Comparison of ENCODE assay signal across 10 mouse cellular contexts in genomic region chr5:103838550-103839264, GRCm38 (mm10).
DNase-seq lines count a peak whose midpoint lies in the region; ATAC-seq and TF ChIP-seq lines count a peak whose summit lies in the region.
"Had no signal": no experiment of that assay in that cellular context is flagged by ENCODE, and none has a peak within 500 bp of the region (broad histone marks: within the 10 kb centered on the region; RNA-seq: fewer than 3 reads in every experiment).

No protein-coding gene starts in this region.

- no peak for DNase-seq in embryonic facial prominence, embryonic 10.5 days (ENCODE audit: low spot score)
- DNase-seq in liver, adult 2 months (ENCODE audit: extremely low read depth, low read depth, low spot score) = peak; percentile 92
- no peak for DNase-seq in layer of hippocampus, postnatal 25 days (ENCODE audit: extremely low spot score in 1 of 2, low spot score in 1 of 2)
- no peak for DNase-seq in spleen, adult 12 weeks (ENCODE audit: low spot score)
- DNase-seq: cerebellum, postnatal 14 days had no signal

- no peak for TF ChIP-seq POLR2A in liver, adult 2 months (IDR thresholded peaks at IDR 0.05; ENCODE audit: extremely low read depth, insufficient read depth, low read length)

- H3K4me3 ChIP-seq in embryonic facial prominence, embryonic 15.5 days (replicated peaks) = no peak overlapping the region
- no peak overlapping the region for H3K4me3 ChIP-seq in embryonic facial prominence, embryonic 10.5 days
- H3K4me3 ChIP-seq in liver, adult 2 months (ENCODE audit: insufficient read depth, low read depth, low read length) = no peak overlapping the region
- H3K4me3 ChIP-seq in liver, embryonic 12.5 days = no peak overlapping the region
- H3K4me3 ChIP-seq in heart, embryonic 16.5 days (ENCODE audit: low read length) = no peak overlapping the region
- H3K4me3 ChIP-seq in stomach, embryonic 16.5 days (replicated peaks; ENCODE audit: low read length) = no peak overlapping the region

- H3K27ac ChIP-seq in embryonic facial prominence, embryonic 15.5 days (replicated peaks) = no peak overlapping the region
- no peak overlapping the region for H3K27ac ChIP-seq in embryonic facial prominence, embryonic 10.5 days (replicated peaks)
- 0 out of 2 replicates have a peak overlapping the region, but pooled peaks have one; percentile 4 for H3K27ac ChIP-seq in liver, adult 2 months (replicated peaks; ENCODE audit: insufficient read depth, low read depth, low read length)
- H3K27ac ChIP-seq in liver, embryonic 12.5 days = no peak overlapping the region
- H3K27ac ChIP-seq in heart, embryonic 16.5 days (ENCODE audit: low read length) = peak overlapping the region; percentile 69
- H3K27ac ChIP-seq in stomach, embryonic 16.5 days (ENCODE audit: low read length) = peak overlapping the region; percentile 53; the same call in 1 of the 2 replicates
- H3K27ac ChIP-seq: liver, embryonic 14.5 days had no signal

- H3K27me3 ChIP-seq in embryonic facial prominence, embryonic 15.5 days = no peaks in the 10 kb centered on the region
- no peaks in the 10 kb centered on the region for H3K27me3 ChIP-seq in embryonic facial prominence, embryonic 10.5 days (replicated peaks; ENCODE audit: low read depth, poor library complexity, severe bottlenecking)
- no peaks in the 10 kb centered on the region for H3K27me3 ChIP-seq in liver, adult 2 months (ENCODE audit: control insufficient read depth, insufficient read depth, low read length)
- no peaks in the 10 kb centered on the region for H3K27me3 ChIP-seq in liver, embryonic 12.5 days (replicated peaks)
- no peaks in the 10 kb centered on the region for H3K27me3 ChIP-seq in heart, embryonic 16.5 days (ENCODE audit: control insufficient read depth, insufficient read depth, low read length)
- no peaks in the 10 kb centered on the region for H3K27me3 ChIP-seq in stomach, embryonic 16.5 days (ENCODE audit: control insufficient read depth, insufficient read depth, low read length)

- TF ChIP-seq CTCF in liver, adult 2 months (IDR thresholded peaks at IDR 0.05; ENCODE audit: low read depth, low read length) = no peak

- no peaks in the 10 kb centered on the region for H3K9me3 ChIP-seq in embryonic facial prominence, embryonic 15.5 days (replicated peaks)
- no peaks in the 10 kb centered on the region for H3K9me3 ChIP-seq in embryonic facial prominence, embryonic 10.5 days
- no peaks in the 10 kb centered on the region for H3K9me3 ChIP-seq in liver, embryonic 12.5 days (replicated peaks)
- H3K9me3 ChIP-seq in heart, embryonic 16.5 days (replicated peaks; ENCODE audit: control insufficient read depth, low read length) = no peaks in the 10 kb centered on the region
- H3K9me3 ChIP-seq in stomach, embryonic 16.5 days (replicated peaks; ENCODE audit: control insufficient read depth, low read length) = no peaks in the 10 kb centered on the region

- H3K4me1 ChIP-seq in embryonic facial prominence, embryonic 15.5 days = peaks cover 11% of the 10 kb centered on the region; the same call in 1 of the 2 replicates
- peaks cover 11% of the 10 kb centered on the region for H3K4me1 ChIP-seq in embryonic facial prominence, embryonic 10.5 days
- H3K4me1 ChIP-seq in liver, adult 2 months (ENCODE audit: control insufficient read depth, insufficient read depth, low read length) = peaks cover 14% of the 10 kb centered on the region
- peaks cover 3% of the 10 kb centered on the region; the same call in 1 of the 2 replicates for H3K4me1 ChIP-seq in liver, embryonic 12.5 days
- peaks cover 27% of the 10 kb centered on the region for H3K4me1 ChIP-seq in heart, embryonic 16.5 days (ENCODE audit: control insufficient read depth, insufficient read depth, low read length)
- H3K4me1 ChIP-seq in stomach, embryonic 16.5 days (ENCODE audit: control insufficient read depth, insufficient read depth, low read length) = no peaks in the 10 kb centered on the region; the same call in 1 of the 2 replicates

- ATAC-seq in embryonic facial prominence, embryonic 15.5 days (ENCODE audit: insufficient number of reproducible peaks, low FRiP score, low TSS enrichment, low read depth) = peak; percentile 45
- ATAC-seq in liver, embryonic 12.5 days = no peak
- ATAC-seq in heart, embryonic 16.5 days (replicated peaks; ENCODE audit: extremely low read depth, insufficient read depth, low FRiP score) = 0 out of 2 replicates have a peak, but pooled peaks have one; percentile 16
- ATAC-seq in stomach, embryonic 16.5 days (ENCODE audit: insufficient read depth, low FRiP score) = peak; percentile 73

- peaks cover 26% of the 10 kb centered on the region; the same call in 1 of the 2 replicates for H3K36me3 ChIP-seq in embryonic facial prominence, embryonic 15.5 days
- peaks cover 16% of the 10 kb centered on the region for H3K36me3 ChIP-seq in embryonic facial prominence, embryonic 10.5 days (replicated peaks)
- peaks cover 24% of the 10 kb centered on the region for H3K36me3 ChIP-seq in liver, adult 2 months (ENCODE audit: control insufficient read depth, insufficient read depth, low read length)
- H3K36me3 ChIP-seq in liver, embryonic 12.5 days = peaks cover 99% of the 10 kb centered on the region
- peaks cover 14% of the 10 kb centered on the region for H3K36me3 ChIP-seq in heart, embryonic 16.5 days (ENCODE audit: control insufficient read depth, insufficient read depth)
- H3K36me3 ChIP-seq in stomach, embryonic 16.5 days (ENCODE audit: control insufficient read depth, insufficient read depth, low read length) = peaks cover 10% of the 10 kb centered on the region; the same call in 1 of the 2 replicates

- H3K4me2 ChIP-seq in embryonic facial prominence, embryonic 15.5 days (replicated peaks) = no peak overlapping the region
- no peak overlapping the region for H3K4me2 ChIP-seq in liver, embryonic 12.5 days
- H3K4me2 ChIP-seq in heart, embryonic 16.5 days (ENCODE audit: low read depth, low read length) = no peak overlapping the region
- H3K4me2 ChIP-seq in stomach, embryonic 16.5 days (ENCODE audit: low read depth, low read length) = no peak overlapping the region

- H3K79me2 ChIP-seq in liver, adult 2 months (ENCODE audit: control insufficient read depth, insufficient read depth, low read length) = peaks cover 9% of the 10 kb centered on the region; the same call in 1 of the 2 replicates

- WGBS in embryonic facial prominence, embryonic 15.5 days = 82% methylated on average over 15 of the region's 15 CpGs
- 91% methylated on average over 15 of the region's 15 CpGs for WGBS in embryonic facial prominence, embryonic 10.5 days
- WGBS in liver, adult 2 months = 54% methylated on average over 15 of the region's 15 CpGs
- WGBS in liver, embryonic 12.5 days (ENCODE audit: insufficient replicate concordance) = 87% methylated on average over 15 of the region's 15 CpGs
- 72% methylated on average over 15 of the region's 15 CpGs for WGBS in heart, embryonic 16.5 days
- 82% methylated on average over 15 of the region's 15 CpGs for WGBS in stomach, embryonic 16.5 days

- H3K9ac ChIP-seq in embryonic facial prominence, embryonic 15.5 days = no peak overlapping the region
- no peak overlapping the region for H3K9ac ChIP-seq in liver, adult 2 months (ENCODE audit: low read depth, low read length)
- no peak overlapping the region for H3K9ac ChIP-seq in liver, embryonic 12.5 days
- no peak overlapping the region for H3K9ac ChIP-seq in heart, embryonic 16.5 days (ENCODE audit: low read length)
- no peak overlapping the region for H3K9ac ChIP-seq in stomach, embryonic 16.5 days (ENCODE audit: low read length)
- H3K9ac ChIP-seq: liver, embryonic 14.5 days had no signal

Comparison
In these comparisons a context has a peak if more than half of its experiments do, and no peak if none do; other contexts are left out.
1. H3K27ac ChIP-seq: peak in liver, adult 2 months (single experiment), heart, embryonic 16.5 days (single experiment) and stomach, embryonic 16.5 days (single experiment); none in embryonic facial prominence, embryonic 15.5 days (single experiment), embryonic facial prominence, embryonic 10.5 days (single experiment) and liver, embryonic 12.5 days (single experiment).